Mouse (Mus musculus) granulocyte monocyte progenitor cell, adult 5-6 weeks (primary cell): ENCODE results near the gene Fgfr2. TPM values are rescaled to one million over a fixed set of nuclear protein-coding genes. Genes with fewer than 3 reads are reported as not detected.

Experiments
- ATAC-seq: replicated peaks from 2 replicates; pipeline ENCODE4 v1.8.0; 2016; ENCODE audit warnings: mild to moderate bottlenecking, moderate TSS enrichment, inconsistent platforms; ENCODE audit not compliant: poor library complexity, severe bottlenecking
- total RNA-seq, 2 experiments: library from RNA; stranded (forward) in 1 of 2; stranded (reverse) in 1 of 2; fragments of 200-712, 200-1000 nt in 1 of 2; fragments of >200 nt in 1 of 2; fragmentation: Nextera tagmentation in 1 of 2; gene quantifications; 2 replicates each; pipeline ENCODE4 v1.2.3; 2014 to 2017

The Fgfr2 gene
- total RNA-seq, 2 experiments from 2014 or later, result not detected

- ATAC-seq, result no peak
Measured at GRCm38 (mm10) chr7:130340412-130341152, 2782.6 kb downstream of the Fgfr2 start.

- no peak for ATAC-seq
Measured at GRCm38 (mm10) chr7:130337601-130338000, 2785.5 kb downstream of the Fgfr2 start.

- no peak for ATAC-seq
Measured at GRCm38 (mm10) chr7:130335440-130336051, 2787.6 kb downstream of the Fgfr2 start.

- ATAC-seq, result no peak
Measured at GRCm38 (mm10) chr7:130332515-130333220, 2790.5 kb downstream of the Fgfr2 start.

GRCm38 (mm10) chr7:130327603-130328365, 2795.4 kb downstream of the Fgfr2 start:
- ATAC-seq, result no peak

GRCm38 (mm10) chr7:130325983-130326433, 2797.1 kb downstream of the Fgfr2 start:
- ATAC-seq, result 0 out of 2 replicates have a peak, but pooled peaks have one; percentile 25

- no peak for ATAC-seq
Measured at GRCm38 (mm10) chr7:130324716-130325401, 2798.3 kb downstream of the Fgfr2 start.

- ATAC-seq, result no peak
Measured at GRCm38 (mm10) chr7:130323766-130324165, 2799.4 kb downstream of the Fgfr2 start.

- no peak for ATAC-seq
Measured at GRCm38 (mm10) chr7:130319799-130320556, 2803.2 kb downstream of the Fgfr2 start.

GRCm38 (mm10) chr7:130316294-130316693, 2806.9 kb downstream of the Fgfr2 start:
- ATAC-seq, result no peak

GRCm38 (mm10) chr7:130315221-130315620, 2807.9 kb downstream of the Fgfr2 start:
- no peak for ATAC-seq

- no peak for ATAC-seq
Measured at GRCm38 (mm10) chr7:130314658-130315057, 2808.5 kb downstream of the Fgfr2 start.

- ATAC-seq, result no peak
Measured at GRCm38 (mm10) chr7:130311362-130311761, 2811.8 kb downstream of the Fgfr2 start.

GRCm38 (mm10) chr7:130309180-130309579, 2814.0 kb downstream of the Fgfr2 start:
- ATAC-seq, result no peak

GRCm38 (mm10) chr7:130307036-130307435, 2816.1 kb downstream of the Fgfr2 start:
- no peak for ATAC-seq

- ATAC-seq, result no peak
Measured at GRCm38 (mm10) chr7:130304642-130305041, 2818.5 kb downstream of the Fgfr2 start.

- no peak for ATAC-seq
Measured at GRCm38 (mm10) chr7:130303464-130303863, 2819.7 kb downstream of the Fgfr2 start.

GRCm38 (mm10) chr7:130300606-130301005, 2822.5 kb downstream of the Fgfr2 start:
- ATAC-seq, result no peak

GRCm38 (mm10) chr7:130298926-130299594, 2824.1 kb downstream of the Fgfr2 start:
- no peak for ATAC-seq
